Mouse (Mus musculus) lung, postnatal 0 days (tissue): ENCODE measurements around the gene Tmem252.

Experiments
- CTCF ChIP-seq: IDR thresholded peaks from 2 replicates; pipeline ENCODE4 v1.5.1; 2016; ENCODE audit warnings: antibody characterized with exemption, mild to moderate bottlenecking
- EP300 ChIP-seq: IDR thresholded peaks from 2 replicates; pipeline ENCODE4 v1.6.1; 2016; ENCODE audit warnings: antibody characterized with exemption, mild to moderate bottlenecking, control low read depth

GRCm38 (mm10) chr19:24698651-24699050 is 24.8 kb downstream of the Tmem252 start:
- TF ChIP-seq CTCF (no peak), EP300 (no peak)
